Mouse (Mus musculus) frontal cortex, postnatal 36 days (tissue): ENCODE measurements at regions not wholly inside any gene's neighbourhood (a gene's known extent, or its start where the extent isn't known, plus 50 kb on each side); places are given as distances from the start of the nearest gene placed in this dataset.
A peak's percentile ranks its signal among the peaks of the same experiment; 100 is the strongest.

ENCODE experiments used
- DNase-seq, 2 experiments: peaks; one replicate each; pipeline ENCODE4 v3.0.0; 2022; ENCODE audit warnings: low spot score in 2 of 2

- DNase-seq, result no peak
These were observed 121.0 kb upstream of the Cblb start for GRCm38 (mm10) chr16:51910046-51910445.

DNA sequence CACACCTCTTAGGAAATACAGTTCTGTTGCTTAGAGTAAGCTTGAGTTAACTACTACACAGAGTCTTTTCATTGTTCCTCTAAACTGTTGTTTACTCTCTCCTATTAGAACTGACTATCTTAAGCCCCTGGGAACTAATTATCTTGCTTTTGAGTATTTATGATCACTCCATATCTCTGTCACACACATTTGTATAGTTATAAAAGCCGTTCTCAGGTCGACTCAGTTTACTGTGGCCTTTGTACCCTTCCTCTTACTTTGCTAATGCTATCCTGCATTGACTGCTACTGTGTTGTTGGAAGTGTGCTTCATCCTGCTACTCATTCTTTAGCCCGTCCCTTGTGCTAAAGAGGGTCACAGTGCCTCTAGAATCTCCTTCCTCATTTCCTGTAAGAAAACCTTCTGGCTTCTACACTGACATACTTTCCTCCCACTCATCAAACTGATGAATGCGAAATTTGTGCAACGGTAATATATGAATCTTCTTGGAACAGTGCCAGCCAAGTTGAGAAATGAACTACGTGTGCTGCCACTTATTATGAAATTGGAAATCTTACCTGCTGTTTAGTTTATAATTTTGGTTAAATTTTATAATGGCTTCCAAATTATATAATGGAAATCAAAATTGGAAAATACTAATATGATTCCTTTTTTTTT, 119.8 kb upstream of the Cblb start:
- DNase-seq, result no peak

GRCm38 (mm10) chr16:51915034-51915928, 115.7 kb upstream of the Cblb start:
- DNase-seq, result no peak

GRCm38 (mm10) chr16:51915929-51916308, 115.1 kb upstream of the Cblb start:
- DNase-seq, result no peak

GRCm38 (mm10) chr16:51916337-51916736, 114.7 kb upstream of the Cblb start:
- DNase-seq, result no peak

DNA sequence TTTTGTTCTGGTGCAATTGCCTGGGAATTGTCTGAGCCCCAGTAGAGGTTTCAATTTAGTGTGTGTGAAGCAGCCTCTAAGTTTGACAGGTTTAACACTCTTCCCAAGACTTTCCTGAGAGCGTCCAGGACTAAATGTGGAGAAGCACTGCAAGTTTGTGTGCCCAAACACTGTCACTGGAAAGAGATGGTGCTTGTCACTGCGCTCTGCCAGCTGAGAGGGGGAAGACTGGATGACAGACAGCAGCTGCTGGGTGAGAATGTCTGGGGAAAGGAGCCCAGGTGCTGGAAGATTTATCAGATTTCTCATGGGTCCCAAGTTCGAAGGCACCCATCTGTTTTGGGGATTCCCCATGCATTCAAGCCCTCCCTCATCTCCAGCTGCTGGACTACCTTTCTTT, 114.2 kb upstream of the Cblb start:
- DNase-seq, result peak in 1 of 2 experiments; percentile 16

DNA sequence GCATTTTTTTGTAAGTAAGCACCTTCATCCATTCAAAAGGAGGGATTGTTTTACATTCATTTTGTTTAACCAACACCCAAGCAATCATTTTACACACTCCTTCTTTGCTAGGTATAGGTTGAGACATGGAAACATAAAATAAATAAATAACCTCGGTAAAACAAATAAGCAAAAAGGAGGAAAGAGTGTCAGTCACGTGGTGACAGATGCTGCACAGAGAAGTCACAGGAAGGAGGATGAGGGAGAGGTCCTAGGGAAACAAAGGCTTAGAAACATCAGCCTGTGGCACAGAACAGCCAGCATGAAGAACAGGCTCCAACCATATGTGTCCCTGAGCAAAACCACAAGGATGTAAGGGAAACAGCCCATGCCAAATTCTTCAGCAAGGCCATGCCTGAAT, 113.5 kb upstream of the Cblb start:
- no peak for DNase-seq

GRCm38 (mm10) chr16:51921025-51921424, 110.0 kb upstream of the Cblb start:
- DNase-seq, result no peak

DNA sequence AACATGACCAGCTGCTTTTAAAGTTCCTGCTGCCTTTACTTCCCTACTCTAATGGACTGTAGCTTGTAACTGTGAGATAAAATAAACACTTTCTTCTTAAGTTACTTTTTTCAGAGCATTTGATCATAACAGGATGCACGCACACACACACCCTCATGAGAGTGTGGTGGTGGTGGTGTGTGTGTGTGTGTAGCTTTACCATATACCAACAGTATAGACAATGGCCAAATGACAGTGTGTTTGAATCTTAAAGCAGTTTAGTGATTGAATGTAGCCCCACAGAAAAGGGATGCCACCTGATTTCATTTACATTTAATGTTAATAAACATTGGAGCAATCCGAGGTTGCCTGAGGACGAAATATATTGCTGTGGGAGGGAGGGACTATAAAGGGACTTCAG, 108.4 kb upstream of the Cblb start:
- no peak for DNase-seq

- no peak for DNase-seq
These were observed 105.4 kb upstream of the Cblb start for GRCm38 (mm10) chr16:51925639-51926038.

DNA sequence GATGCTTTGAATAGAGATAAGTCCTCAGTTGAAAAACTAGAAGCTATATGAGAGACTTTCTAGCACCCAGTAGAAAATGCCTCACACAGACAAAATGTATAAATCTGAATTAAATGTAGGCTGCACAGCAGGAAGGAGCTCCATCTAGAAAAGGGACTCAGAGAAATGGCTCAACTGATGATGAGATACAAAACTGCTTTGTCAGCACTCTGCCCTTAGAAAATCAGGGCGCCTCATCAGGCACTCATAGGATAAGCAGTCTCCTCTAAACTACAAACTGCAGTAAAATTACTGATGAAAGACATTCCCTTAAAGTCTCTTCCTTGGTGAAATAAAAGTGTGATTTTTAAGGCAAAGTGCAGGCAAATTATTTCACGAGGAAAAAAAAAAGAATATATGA, 97.9 kb upstream of the Cblb start:
- no peak for DNase-seq

GRCm38 (mm10) chr16:51933965-51934364, 97.1 kb upstream of the Cblb start:
- no peak for DNase-seq

DNA sequence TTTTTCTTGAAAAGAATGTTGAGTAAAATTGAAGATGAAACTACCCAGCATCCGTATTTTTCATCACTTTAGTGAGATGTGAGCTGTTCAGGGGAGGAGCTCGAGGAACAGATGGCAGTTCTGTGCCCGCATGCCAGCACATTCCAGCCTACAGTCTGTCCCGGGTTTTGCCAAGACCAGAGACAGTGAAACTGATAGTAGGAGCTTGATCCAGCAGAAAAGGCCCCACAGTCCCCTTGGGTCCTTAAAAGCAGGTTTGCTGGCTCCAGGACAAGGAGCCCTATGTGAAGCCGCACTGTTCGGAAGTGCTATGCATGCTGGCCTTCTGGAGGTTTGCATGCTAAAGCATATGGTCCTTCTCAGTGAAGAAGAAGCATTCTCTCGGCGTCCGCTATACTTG, 93.7 kb upstream of the Cblb start:
- DNase-seq, result peak; percentile 47 to 70

DNA sequence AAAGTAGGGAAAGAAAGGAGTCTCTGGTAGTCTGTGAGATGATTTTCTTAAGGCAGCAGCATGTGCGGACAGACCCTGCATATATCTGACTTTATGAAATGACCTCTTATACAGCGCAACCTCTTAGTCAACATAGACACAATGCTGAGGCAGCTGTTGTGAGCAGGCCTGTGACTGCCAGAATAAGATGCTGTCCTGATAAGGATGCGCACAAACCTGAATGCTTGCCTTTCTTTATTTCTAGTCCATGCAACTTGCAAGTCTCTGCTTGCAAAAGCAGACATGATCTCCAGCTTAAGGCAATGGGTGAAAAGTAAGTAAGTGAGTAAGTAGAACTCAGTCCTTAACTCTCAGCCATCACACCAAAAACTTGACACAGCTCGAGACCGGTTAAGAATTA, 92.0 kb upstream of the Cblb start:
- DNase-seq, result no peak

DNA sequence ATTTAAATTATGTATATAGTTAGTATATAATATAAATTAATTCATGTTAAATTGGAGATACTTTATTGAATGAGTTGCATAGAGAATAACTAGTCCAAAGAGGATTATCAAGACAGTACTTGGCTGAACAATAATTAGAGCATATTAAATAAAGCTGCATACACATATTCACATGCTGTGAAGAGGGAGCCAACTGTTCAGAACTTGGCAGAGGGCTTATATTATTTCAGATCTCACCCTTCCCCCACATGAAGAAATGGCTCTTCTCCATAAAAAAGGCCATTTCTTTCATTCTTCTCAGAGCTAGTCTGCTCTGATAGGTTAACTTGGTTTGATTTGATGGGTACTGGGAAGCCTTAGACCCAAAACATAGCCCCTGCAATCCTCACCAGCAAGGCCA, 90.5 kb upstream of the Cblb start:
- DNase-seq, result no peak

GRCm38 (mm10) chr16:51942431-51943130, 88.4 kb upstream of the Cblb start:
- DNase-seq, result no peak

DNA sequence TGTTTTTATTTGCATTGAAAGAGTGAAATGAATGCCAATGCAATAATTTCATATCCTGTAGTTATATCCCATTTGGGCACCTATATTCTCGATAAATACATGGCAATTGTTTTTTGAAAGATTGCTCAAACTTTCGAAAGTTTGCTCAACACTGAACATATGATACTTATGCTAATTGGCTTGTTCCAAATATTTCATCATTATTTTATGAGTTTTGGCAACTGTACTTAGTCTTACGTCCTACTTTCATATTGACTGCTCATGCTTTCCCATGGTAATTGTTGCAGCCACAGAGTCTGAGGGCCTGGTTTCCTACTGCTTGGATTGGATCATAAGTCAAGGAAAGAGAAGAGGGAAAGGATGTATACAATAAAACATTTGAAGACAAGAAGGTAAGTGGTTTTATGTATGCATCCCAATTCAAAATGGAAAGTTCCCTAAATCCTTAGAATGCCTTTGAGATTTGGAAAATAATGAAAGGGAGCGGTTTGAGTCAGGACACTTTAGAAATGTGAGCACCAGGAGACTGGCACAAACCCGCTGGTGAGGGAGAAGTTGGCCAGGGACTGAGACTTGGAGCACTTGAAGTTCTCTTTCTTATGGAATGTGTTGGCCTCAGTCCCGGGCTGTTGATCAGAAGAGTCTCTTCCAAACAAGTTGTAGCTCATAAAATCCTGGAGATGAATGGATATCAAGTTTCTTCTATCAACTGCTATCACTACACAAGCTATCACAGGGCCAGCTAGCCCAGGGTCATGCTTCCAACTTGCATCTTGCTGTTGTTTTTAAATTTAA, 63.8 kb upstream of the Cblb start:
- DNase-seq, result no peak
